Mouse (Mus musculus) urinary bladder, adult 2 months (tissue): ENCODE measurements around the gene Ccdc54. TPM values are rescaled to one million over a fixed set of nuclear protein-coding genes. Genes with fewer than 3 reads are reported as not detected.

Source experiments
- DNase-seq: peaks from one replicate; pipeline ENCODE4 v3.0.0; 2022; ENCODE audit warnings: low spot score
- polyA plus RNA-seq: library from polyadenylated mRNA; depleted of rRNA; stranded (reverse); fragments of >200 nt; gene quantifications from 2 replicates; pipeline ENCODE4 v1.2.3, GENCODE M21; 2012; rRNA removed

Gene Ccdc54
- polyA plus RNA-seq, 1 experiment: not detected

- DNase-seq: no peak
These were observed 48.2 kb downstream of the Ccdc54 start for GRCm38 (mm10) chr16:50542554-50543333.

Other genes starting within 250 kb of the Ccdc54 start
- 16.9 and 19.3 TPM in 2 replicates for gene Bbx, start 158.8 kb downstream of the Ccdc54 start, polyA plus RNA-seq